Mouse (Mus musculus) left cerebral cortex, postnatal 25 days (tissue): Measurements from ENCODE around the gene Canx. TPM values are rescaled to one million over a fixed set of nuclear protein-coding genes. Genes with fewer than 3 reads are reported as not detected.
A peak's percentile ranks its signal among the peaks of the same experiment; 100 is the strongest.
"Not testable (repeated sequence)": the region's sequence is repeated elsewhere in the genome, so short reads cannot be mapped to it uniquely, and the experiment has no call there.

Experiments used
- DNase-seq, 2 experiments: peaks; one replicate each; pipeline ENCODE4 v3.0.0; 2022; ENCODE audit warnings: low spot score in 2 of 2, mixed read lengths in 1 of 2
- intact Hi-C: fragments of 180-260 bp; cut with DNase I; formaldehyde crosslinking; loops from one replicate; pipeline ENCODE4 v1.15.1; 2025
- total RNA-seq, 2 experiments: library from RNA; stranded (reverse); gene quantifications; 2 replicates each; pipeline ENCODE4 v1.2.3; 2021

Canx gene
- 100 to 1,000 TPM; 432 to 442 TPM for total RNA-seq

GRCm38 (mm10) chr11:50325496-50326301 is at the start of gene Canx:
Canx (minus strand) TSS chr11:50325673.
- intact Hi-C loops: loop anchor here (2.0 kb wide), 1 partner anchor 33 kb away; no protein-coding TSS in a partner anchor
- DNase-seq: peak; percentile 99 to 100

- intact Hi-C loops: loop anchor here (5.0 kb wide), 1 partner anchor 82 kb away; the partner anchor contains the start of gene Maml1
- DNase-seq: no peak
Observed at GRCm38 (mm10) chr11:50374286-50375015, 49.0 kb upstream of the Canx start.

GRCm38 (mm10) chr11:50373621-50374020 is 48.1 kb upstream of the Canx start:
- intact Hi-C loops: no loop called here
- DNase-seq: no peak

- no peak for DNase-seq
- intact Hi-C loops: no loop called here
Observed at GRCm38 (mm10) chr11:50373086-50373485, 47.6 kb upstream of the Canx start.

- intact Hi-C loops: no loop called here
- no peak for DNase-seq
Observed at GRCm38 (mm10) chr11:50371911-50372310, 46.4 kb upstream of the Canx start.

- intact Hi-C loops: no loop called here
- DNase-seq: peak in 1 of 2 experiments; percentile 39
Observed at GRCm38 (mm10) chr11:50371399-50371841, 45.9 kb upstream of the Canx start.

- intact Hi-C loops: no loop called here
- no peak for DNase-seq
Observed at GRCm38 (mm10) chr11:50370969-50371368, 45.5 kb upstream of the Canx start.

GRCm38 (mm10) chr11:50369360-50369911 is 44.0 kb upstream of the Canx start:
- intact Hi-C loops: no loop called here
- DNase-seq: no peak

GRCm38 (mm10) chr11:50367531-50367930 is 42.1 kb upstream of the Canx start:
- no peak for DNase-seq
- intact Hi-C loops: no loop called here

GRCm38 (mm10) chr11:50365322-50365721 is 39.8 kb upstream of the Canx start:
- intact Hi-C loops: no loop called here
- DNase-seq: no peak

- intact Hi-C loops: loop anchor here (5.0 kb wide), 1 partner anchor 127 kb away; the partner anchor contains the start of gene Ltc4s
- peak; percentile 85 to 92 for DNase-seq
Observed at GRCm38 (mm10) chr11:50364548-50364947, 39.1 kb upstream of the Canx start.

GRCm38 (mm10) chr11:50361282-50361681 is 35.8 kb upstream of the Canx start:
- DNase-seq: not testable (repeated sequence)
- intact Hi-C loops: loop anchor here (5.0 kb wide), 1 partner anchor 124 kb away; the partner anchor contains the start of gene Ltc4s

GRCm38 (mm10) chr11:50358950-50359861 is 33.7 kb upstream of the Canx start:
- intact Hi-C loops: loop anchor here (2.0 kb wide), 1 partner anchor 34 kb away; the partner anchor contains the start of gene Canx
- DNase-seq: peak; percentile 64 to 75

- intact Hi-C loops: no loop called here
- no peak for DNase-seq
Observed at GRCm38 (mm10) chr11:50355395-50355794, 29.9 kb upstream of the Canx start.

GRCm38 (mm10) chr11:50354851-50355250 is 29.4 kb upstream of the Canx start:
- DNase-seq: no peak
- intact Hi-C loops: no loop called here

- DNase-seq: no peak
- intact Hi-C loops: no loop called here
Observed at GRCm38 (mm10) chr11:50354162-50354561, 28.7 kb upstream of the Canx start, which contains the start of gene Cby3. Cby3 (plus strand) TSS chr11:50354462.

- no peak for DNase-seq
- intact Hi-C loops: no loop called here
Observed at GRCm38 (mm10) chr11:50352177-50352576, 26.7 kb upstream of the Canx start.

- no peak for DNase-seq
- intact Hi-C loops: no loop called here
Observed at GRCm38 (mm10) chr11:50346256-50347032, 21.0 kb upstream of the Canx start.
